Mouse (Mus musculus) liver, embryonic 14.5 days (tissue): Measurements from ENCODE around the gene Pop7.

ENCODE experiments used
- CTCF ChIP-seq: IDR thresholded peaks from 2 replicates; pipeline ENCODE4 v1.5.1; 2016; ENCODE audit warnings: antibody characterized with exemption, low read depth, control low read depth
- EP300 ChIP-seq: IDR thresholded peaks from 2 replicates; pipeline ENCODE4 v1.6.1; 2016; ENCODE audit warnings: antibody characterized with exemption, low read depth

GRCm38 (mm10) chr5:137481897-137482296 lies 20.4 kb downstream of the Pop7 start:
- TF ChIP-seq EP300 = no peak
- no peak for TF ChIP-seq CTCF
